Mouse (Mus musculus) myocyte (in vitro differentiated cells): ENCODE results near the gene Gal. TPM values are rescaled to one million over a fixed set of nuclear protein-coding genes. Genes with fewer than 3 reads are reported as not detected.
A peak's percentile ranks its signal among the peaks of the same experiment; 100 is the strongest.

Experiments
- H3K27me3 ChIP-seq: one replicate; pipeline ENCODE4 v1.6.1; 2011; ENCODE audit not compliant: control insufficient read depth, insufficient read depth, insufficient read length
- H3K36me3 ChIP-seq: one replicate; pipeline ENCODE4 v1.6.1; 2011; ENCODE audit not compliant: control insufficient read depth, insufficient read depth
- H3K4me2 ChIP-seq: one replicate; pipeline ENCODE4 v1.6.1; 2011; ENCODE audit warnings: low read depth, control low read depth
- H3K4me3 ChIP-seq: one replicate; pipeline ENCODE4 v1.5.1; 2011; ENCODE audit warnings: mild to moderate bottlenecking, control low read depth, moderate library complexity
- H3K79me2 ChIP-seq: one replicate; pipeline ENCODE4 v1.6.1; 2011; ENCODE audit not compliant: control insufficient read depth, insufficient read depth
- H3ac ChIP-seq: one replicate; pipeline ENCODE4 v1.6.1; 2011; ENCODE audit not compliant: control insufficient read depth, insufficient read length
- CEBPB ChIP-seq: IDR thresholded peaks from 2 replicates; pipeline ENCODE4 v1.6.1; 2011; ENCODE audit warnings: mild to moderate bottlenecking, moderate library complexity; ENCODE audit not compliant: poor library complexity, insufficient read depth, severe bottlenecking
- E2F4 ChIP-seq: IDR thresholded peaks from one replicate; pipeline ENCODE4 v1.6.1; 2011; ENCODE audit warnings: mild to moderate bottlenecking, control low read depth, moderate library complexity; ENCODE audit not compliant: insufficient read depth
- MAX ChIP-seq: IDR thresholded peaks from one replicate; pipeline ENCODE4 v1.6.1; 2011; ENCODE audit warnings: low read depth, mild to moderate bottlenecking, control low read depth
- MYOD1 ChIP-seq, 3 experiments: IDR thresholded peaks; one replicate each; pipeline ENCODE4 v1.6.1; 2011; ENCODE audit warnings: control low read depth in 2 of 3, low read depth in 2 of 3, mild to moderate bottlenecking in 2 of 3, moderate library complexity in 1 of 3; ENCODE audit not compliant: insufficient read length in 2 of 3, control insufficient read depth in 1 of 3
- MYOG ChIP-seq, 3 experiments: IDR thresholded peaks; one replicate each; pipeline ENCODE4 v1.6.1; 2011; ENCODE audit warnings: control low read depth in 2 of 3, low read depth in 2 of 3, mild to moderate bottlenecking in 2 of 3; ENCODE audit not compliant: insufficient read length in 2 of 3, control insufficient read depth in 1 of 3, insufficient read depth in 1 of 3
- POLR2A ChIP-seq: IDR thresholded peaks from one replicate; pipeline ENCODE4 v1.6.1; 2011; ENCODE audit warnings: low read depth, mild to moderate bottlenecking, control low read depth, moderate library complexity; ENCODE audit not compliant: insufficient read length
- POLR2AphosphoS2 ChIP-seq: IDR thresholded peaks from one replicate; pipeline ENCODE4 v1.6.1; 2011; ENCODE audit warnings: low read depth, control low read depth; ENCODE audit not compliant: insufficient read length
- REST ChIP-seq: IDR thresholded peaks from one replicate; pipeline ENCODE4 v1.6.1; 2011; ENCODE audit warnings: mild to moderate bottlenecking, control low read depth, moderate library complexity; ENCODE audit not compliant: insufficient read depth, insufficient read length
- SRF ChIP-seq: IDR thresholded peaks from one replicate; pipeline ENCODE4 v1.6.1; 2011; ENCODE audit warnings: low read depth; ENCODE audit not compliant: control insufficient read depth, insufficient read length
- TCF12 ChIP-seq: IDR thresholded peaks from one replicate; pipeline ENCODE4 v1.6.1; 2011; ENCODE audit warnings: mild to moderate bottlenecking, control low read depth; ENCODE audit not compliant: poor library complexity, insufficient read depth, severe bottlenecking
- TCF3 ChIP-seq: IDR thresholded peaks from one replicate; pipeline ENCODE4 v1.6.1; 2011; ENCODE audit warnings: low read depth, control low read depth; ENCODE audit not compliant: insufficient read length
- USF1 ChIP-seq: IDR thresholded peaks from one replicate; pipeline ENCODE4 v1.6.1; 2011; ENCODE audit warnings: low read depth, mild to moderate bottlenecking, control low read depth, moderate library complexity
- polyA plus RNA-seq: library from polyadenylated mRNA; unstranded; fragments of >200 nt; fragmentation: generic; extraction: Trizol; gene quantifications from one replicate; pipeline ENCODE4 v1.2.1, GENCODE M21; 2012; ENCODE audit warnings: missing spikeins

The Gal gene
- polyA plus RNA-seq, 1 experiment = not detected

DNA sequence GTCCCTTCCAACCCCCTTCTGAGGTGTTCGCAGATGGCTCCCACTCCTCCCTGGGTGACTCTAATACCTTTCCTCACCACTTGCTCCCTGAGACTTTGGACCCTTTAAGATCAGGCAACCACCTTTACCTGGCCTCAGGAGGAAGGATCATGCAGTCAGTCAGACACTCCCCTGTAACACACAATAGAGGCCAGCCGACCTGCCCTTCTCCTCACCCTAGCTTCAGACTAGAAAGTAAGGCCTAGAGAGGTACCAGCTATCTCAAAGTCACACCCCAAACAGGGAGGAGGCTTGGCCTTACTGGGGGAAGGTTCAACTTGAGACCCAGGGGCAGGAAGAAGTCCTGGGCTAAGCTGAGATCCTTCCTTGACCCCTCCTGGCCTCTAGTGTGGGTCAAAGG is 9.9 kb upstream of the Gal start:
- no peaks in the 10 kb centered on the region for H3K79me2 ChIP-seq
- no peaks in the 10 kb centered on the region for H3K36me3 ChIP-seq
- H3K4me3 ChIP-seq = no peak overlapping the region
- no peak overlapping the region for H3K4me2 ChIP-seq
- TF ChIP-seq MAX (no peak), POLR2AphosphoS2 (no peak), MYOD1 (IDR thresholded peaks at IDR 0.05; ENCODE audit: control insufficient read depth in 1 of 3, insufficient read length in 2 of 3, low read depth in 2 of 3) (no peak), TCF3 (no peak), USF1 (no peak), MYOG (IDR thresholded peaks at IDR 0.05; ENCODE audit: control insufficient read depth in 1 of 3, insufficient read depth in 1 of 3, insufficient read length in 2 of 3, low read depth in 2 of 3) (no peak), REST (no peak), POLR2A (no peak), CEBPB (no peak), E2F4 (no peak), TCF12 (no peak), SRF (no peak)
- H3ac ChIP-seq = no peak overlapping the region
- H3K27me3 ChIP-seq = no peaks in the 10 kb centered on the region

DNA sequence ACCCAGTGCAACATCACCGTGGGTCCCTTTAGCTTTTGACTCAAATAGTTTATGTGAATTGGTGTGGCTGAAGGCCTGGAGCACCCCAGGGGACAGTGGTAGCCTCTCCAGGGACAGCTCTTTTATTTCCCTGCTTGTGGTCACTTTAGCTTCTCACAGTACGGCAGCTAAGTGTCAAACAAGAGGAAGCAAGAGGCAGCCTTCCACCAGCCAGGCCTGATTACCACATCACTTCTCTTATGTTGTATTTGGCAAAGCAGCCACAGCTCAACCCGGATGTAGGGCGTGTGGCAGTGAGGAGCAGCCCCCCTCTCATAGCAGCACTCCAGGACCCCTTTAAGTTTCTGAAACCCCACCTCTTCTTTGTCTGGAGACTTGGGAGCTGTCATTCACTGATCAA is 8.6 kb upstream of the Gal start:
- Histone ChIP-seq H3ac (no peak overlapping the region), H3K27me3 (no peaks in the 10 kb centered on the region), H3K36me3 (no peaks in the 10 kb centered on the region), H3K4me2 (no peak overlapping the region), H3K4me3 (no peak overlapping the region), H3K79me2 (no peaks in the 10 kb centered on the region)
- TF ChIP-seq E2F4 = no peak
- no peak for TF ChIP-seq POLR2A
- TF ChIP-seq USF1 = no peak
- no peak for TF ChIP-seq TCF12
- no peak for TF ChIP-seq MYOD1 (IDR thresholded peaks at IDR 0.05; ENCODE audit: control insufficient read depth in 1 of 3, insufficient read length in 2 of 3, low read depth in 2 of 3)
- no peak for TF ChIP-seq SRF
- TF ChIP-seq REST = no peak
- no peak for TF ChIP-seq MYOG (IDR thresholded peaks at IDR 0.05; ENCODE audit: control insufficient read depth in 1 of 3, insufficient read depth in 1 of 3, insufficient read length in 2 of 3, low read depth in 2 of 3)

DNA sequence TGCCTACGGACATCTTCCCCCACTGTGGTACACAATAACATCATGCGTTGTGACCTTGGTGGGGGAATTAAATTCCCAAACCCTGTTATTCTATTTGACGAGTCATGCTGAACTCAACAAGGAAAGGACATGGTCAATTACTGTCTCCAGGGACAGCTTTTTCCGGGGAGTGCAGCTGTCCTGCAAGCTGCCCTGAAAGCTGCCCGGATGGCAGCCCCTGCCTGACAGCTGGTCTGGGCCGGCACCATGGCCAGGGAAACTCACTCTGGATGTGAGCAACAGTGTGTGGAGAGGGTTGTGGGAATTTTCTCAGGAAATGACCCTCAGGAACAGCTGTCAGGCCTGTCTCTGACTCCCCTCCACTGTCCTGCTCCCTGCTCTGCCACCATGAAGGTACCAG is 8.1 kb upstream of the Gal start:
- H3K79me2 ChIP-seq = no peaks in the 10 kb centered on the region
- no peak overlapping the region for H3ac ChIP-seq
- peak; percentile 0 to 98 (median 91) for TF ChIP-seq MYOD1 (IDR thresholded peaks at IDR 0.05; ENCODE audit: control insufficient read depth in 1 of 3, insufficient read length in 2 of 3, low read depth in 2 of 3)
- peak; percentile 94 for TF ChIP-seq TCF3
- no peak for TF ChIP-seq SRF
- TF ChIP-seq POLR2AphosphoS2 = no peak
- no peak for TF ChIP-seq REST
- no peak for TF ChIP-seq E2F4
- TF ChIP-seq CEBPB = no peak
- no peak for TF ChIP-seq POLR2A
- TF ChIP-seq MAX = no peak
- TF ChIP-seq USF1 = no peak
- peak; percentile 94 for TF ChIP-seq TCF12
- TF ChIP-seq MYOG (IDR thresholded peaks at IDR 0.05; ENCODE audit: control insufficient read depth in 1 of 3, insufficient read depth in 1 of 3, insufficient read length in 2 of 3, low read depth in 2 of 3) = peak; percentile 89 to 99 (median 97)
- H3K36me3 ChIP-seq = no peaks in the 10 kb centered on the region
- H3K4me3 ChIP-seq = no peak overlapping the region
- no peaks in the 10 kb centered on the region for H3K27me3 ChIP-seq
- no peak overlapping the region for H3K4me2 ChIP-seq

DNA sequence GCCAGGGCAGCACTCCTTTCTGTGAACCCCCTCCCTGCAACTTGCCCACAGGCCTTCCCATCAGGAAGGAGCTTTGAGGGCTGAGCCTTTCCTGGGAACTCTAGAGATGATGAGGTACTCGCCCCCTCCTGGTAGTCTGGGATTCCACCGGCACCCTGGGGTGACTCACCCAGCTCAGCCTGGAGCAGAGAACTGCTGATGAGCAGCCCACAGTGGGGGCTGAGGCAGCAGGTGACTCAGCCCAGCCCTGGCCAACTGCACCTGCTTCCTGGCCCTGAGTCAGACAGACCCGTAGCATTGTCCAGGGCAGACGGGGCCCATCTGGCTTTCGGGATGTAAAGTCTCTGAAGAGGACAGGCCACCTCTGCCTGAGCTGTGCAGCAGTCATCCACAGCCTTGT is 4.9 kb upstream of the Gal start:
- TF ChIP-seq MYOG (IDR thresholded peaks at IDR 0.05; ENCODE audit: control insufficient read depth in 1 of 3, insufficient read depth in 1 of 3, insufficient read length in 2 of 3, low read depth in 2 of 3) = peak in 2 of 3 experiments; percentile 82 to 92
- peak in 2 of 3 experiments; percentile 92 to 96 for TF ChIP-seq MYOD1 (IDR thresholded peaks at IDR 0.05; ENCODE audit: control insufficient read depth in 1 of 3, insufficient read length in 2 of 3, low read depth in 2 of 3)
- no peak for TF ChIP-seq MAX
- peak; percentile 68 for TF ChIP-seq TCF3

DNA sequence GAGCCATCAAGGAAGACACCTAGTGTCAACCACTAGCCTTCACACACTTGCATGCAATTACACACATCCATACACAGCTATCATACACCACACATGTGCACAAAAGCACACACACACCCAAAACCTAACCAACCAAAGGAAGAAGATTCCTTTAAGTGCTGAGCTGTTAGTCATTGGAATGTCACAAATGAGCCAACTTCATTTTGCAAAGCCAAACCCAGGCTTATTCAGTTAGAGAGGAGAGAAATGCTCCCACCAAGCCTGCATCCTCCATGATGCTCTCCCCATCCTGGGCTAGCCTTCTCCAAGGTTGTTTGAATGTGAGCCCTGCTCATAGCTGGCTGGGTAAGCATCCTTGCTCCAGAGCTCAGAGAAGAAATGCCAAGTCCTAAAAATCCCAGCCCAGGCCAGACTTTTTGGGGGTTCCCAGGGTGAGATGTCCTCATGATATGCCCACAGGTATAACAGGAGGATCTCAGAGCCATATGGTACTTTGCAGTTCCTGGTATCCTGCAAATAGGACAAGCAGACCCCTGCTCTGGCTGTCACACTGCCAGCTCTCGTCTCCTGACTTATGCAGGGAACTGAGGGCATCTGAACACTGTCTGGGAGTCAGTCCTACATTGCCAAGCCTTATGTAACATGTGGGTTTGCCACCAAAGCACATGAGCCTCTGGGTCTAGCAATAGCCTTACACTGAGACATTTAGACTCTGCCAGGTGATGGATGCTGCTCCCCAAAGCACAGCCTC is 8.6 kb downstream of the Gal start:
- H3K4me2 ChIP-seq = no peak overlapping the region
- H3K4me3 ChIP-seq = no peak overlapping the region
- H3K27me3 ChIP-seq = no peaks in the 10 kb centered on the region
- no peak for TF ChIP-seq POLR2A
- no peak for TF ChIP-seq E2F4
- TF ChIP-seq POLR2AphosphoS2 = no peak
- no peak for TF ChIP-seq CEBPB
- TF ChIP-seq MAX = no peak
- no peak for TF ChIP-seq MYOD1 (IDR thresholded peaks at IDR 0.05; ENCODE audit: control insufficient read depth in 1 of 3, insufficient read length in 2 of 3, low read depth in 2 of 3)
- TF ChIP-seq SRF = no peak
- no peak for TF ChIP-seq TCF12
- TF ChIP-seq REST = no peak
- TF ChIP-seq MYOG (IDR thresholded peaks at IDR 0.05; ENCODE audit: control insufficient read depth in 1 of 3, insufficient read depth in 1 of 3, insufficient read length in 2 of 3, low read depth in 2 of 3) = no peak
- no peak for TF ChIP-seq USF1
- no peak for TF ChIP-seq TCF3
- no peak overlapping the region for H3ac ChIP-seq
- no peaks in the 10 kb centered on the region for H3K36me3 ChIP-seq
- no peaks in the 10 kb centered on the region for H3K79me2 ChIP-seq

More for the DNA sequence above, 4.9 kb upstream of the Gal start:
- Histone ChIP-seq H3K36me3 (no peaks in the 10 kb centered on the region), H3ac (no peak overlapping the region), H3K4me2 (no peak overlapping the region), H3K4me3 (no peak overlapping the region), H3K79me2 (no peaks in the 10 kb centered on the region), H3K27me3 (no peaks in the 10 kb centered on the region)
